Mouse (Mus musculus) duodenum, adult 2 months (tissue): ENCODE measurements around the gene B9d2. TPM values are rescaled to one million over a fixed set of nuclear protein-coding genes. Genes with fewer than 3 reads are reported as not detected.

Experiments
- polyA plus RNA-seq: library from polyadenylated mRNA; depleted of rRNA; stranded (reverse); fragments of >200 nt; gene quantifications from 2 replicates; pipeline ENCODE4 v1.2.3, GENCODE M21; 2012; ENCODE audit warnings: low replicate concordance; rRNA removed

B9d2 gene
- polyA plus RNA-seq = 24.5 and 29.9 TPM in 2 replicates

DNA sequence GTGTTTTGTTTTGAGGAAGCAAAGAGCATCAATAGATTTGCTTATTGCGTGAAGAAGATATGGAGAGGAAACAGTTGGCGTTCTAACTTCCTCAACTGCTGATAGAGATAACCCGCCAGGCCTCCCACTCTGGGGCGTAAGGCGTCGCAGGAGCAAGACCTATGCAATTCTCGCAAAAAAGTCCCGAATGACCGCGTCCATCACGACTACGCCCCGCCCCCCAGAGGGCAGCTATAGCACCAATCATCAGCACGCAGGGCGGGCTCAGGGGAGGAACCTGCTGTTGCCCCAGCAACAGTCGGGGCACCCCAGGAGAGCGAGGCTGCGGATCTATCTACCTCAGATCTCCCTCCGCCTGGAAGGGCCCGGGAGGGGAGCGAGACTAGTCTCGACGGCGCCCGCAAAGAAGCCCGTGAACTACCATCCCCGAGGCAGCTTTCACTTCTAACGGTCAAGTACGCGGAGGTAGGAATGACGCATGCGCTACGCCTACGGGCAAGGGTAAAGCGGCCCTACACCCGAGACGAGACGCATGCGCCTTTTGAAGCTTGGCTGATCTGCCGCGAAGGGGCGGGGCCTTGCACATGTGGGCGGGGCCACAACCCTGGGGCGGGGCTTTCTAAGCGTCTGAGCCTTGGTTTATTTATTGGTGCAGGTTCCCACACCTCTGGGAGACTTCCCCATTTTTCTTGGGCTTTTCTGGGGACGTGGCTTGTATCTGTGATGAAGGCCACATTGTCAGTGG, at the start of gene B9d2:
Gene B9d2, plus strand, starts transcription at position 267 of the 745 bp plus-strand sequence.

GRCm38 (mm10) chr7:25658657-25659472, 21.7 kb upstream of the B9d2 start, which contains the start of the genes Bckdha and Exosc5:
Gene Bckdha (minus strand): TSS chr7:25658981.
Gene Exosc5 (plus strand): TSS chr7:25659164.

GRCm38 (mm10) chr7:25674719-25675300, 5.8 kb upstream of the B9d2 start, which contains the start of gene Tmem91:
Gene Tmem91 (minus strand): TSS chr7:25675166.

DNA sequence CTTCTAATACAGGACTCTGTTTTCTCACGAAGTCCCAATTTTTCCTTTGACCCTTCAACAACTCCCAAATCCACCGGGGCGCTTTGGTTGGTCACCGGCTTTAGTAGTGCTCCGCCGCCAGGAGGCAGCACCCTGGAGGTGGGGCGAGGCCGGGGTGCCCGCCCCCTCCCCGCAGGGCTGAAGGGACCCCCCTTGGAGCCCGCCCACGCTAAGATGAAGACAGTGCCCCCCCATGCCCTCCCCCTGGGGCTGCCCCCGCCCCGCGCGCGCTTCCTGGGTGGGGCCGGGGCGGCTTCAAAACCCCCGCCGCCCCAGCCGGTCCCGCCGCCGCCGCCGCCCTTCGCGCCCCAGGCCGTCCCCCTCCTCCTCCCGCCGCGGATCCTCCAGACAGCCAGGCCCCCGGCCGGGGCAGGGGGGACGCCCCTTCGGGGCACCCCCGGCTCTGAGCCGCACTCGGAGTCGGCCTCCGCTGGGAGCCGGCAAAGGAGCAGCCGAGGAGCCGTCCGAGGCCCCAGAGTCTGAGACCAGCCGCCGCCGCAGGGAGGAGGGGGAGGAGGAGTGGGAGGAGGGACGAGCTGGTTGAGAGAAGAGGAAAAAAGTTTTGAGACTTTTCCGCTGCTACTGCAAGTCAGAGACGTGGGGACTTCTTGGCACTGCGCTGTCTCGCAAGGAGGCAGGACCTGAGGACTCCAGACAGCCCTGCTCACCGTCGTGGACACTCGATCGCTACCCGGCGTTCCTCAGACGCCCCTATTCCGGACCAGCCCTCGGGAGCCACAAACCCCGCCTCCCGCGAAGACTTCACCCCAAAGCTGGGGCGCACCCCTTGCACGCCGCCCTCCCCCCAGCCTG, 6.3 kb downstream of the B9d2 start, which contains the start of gene Tgfb1:
Gene Tgfb1, plus strand, starts transcription at position 323 of the 852 bp plus-strand sequence.

DNA sequence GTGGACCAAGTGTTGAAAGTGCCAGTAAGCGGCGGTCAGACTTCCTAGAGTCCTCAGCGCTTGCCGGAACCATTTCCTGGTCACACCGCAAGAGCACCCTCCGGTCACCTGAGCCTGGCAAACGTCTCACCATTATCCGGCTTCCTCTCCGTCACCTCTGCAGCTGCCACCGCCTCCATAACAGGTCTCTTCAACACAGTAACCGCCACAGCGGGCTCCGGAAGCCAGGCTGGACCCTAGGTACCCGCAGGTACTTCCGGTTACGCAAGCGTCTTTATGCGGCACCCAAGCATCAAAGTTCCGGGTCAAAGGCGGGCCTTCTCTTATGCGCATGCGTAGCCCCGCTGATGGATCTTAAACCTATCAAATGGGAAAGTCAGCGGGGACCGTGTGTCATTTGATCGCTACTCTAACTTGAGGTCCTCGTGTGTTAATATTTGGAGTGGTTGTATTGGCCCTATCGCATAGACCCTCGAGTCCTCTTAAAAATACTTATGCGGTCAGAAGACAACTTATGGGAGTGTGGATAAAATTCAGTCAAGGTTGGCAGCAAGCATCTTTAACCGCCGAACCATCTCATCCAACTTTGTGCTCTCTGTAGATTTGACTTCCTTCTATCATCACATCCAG, 38.3 kb downstream of the B9d2 start, which contains the start of gene Ccdc97:
Gene Ccdc97, minus strand, starts transcription at position 301 of the 630 bp plus-strand sequence.

Other genes with a start within 250 kb of the B9d2 start
- gene Ceacam1, start 203.2 kb upstream of the B9d2 start, polyA plus RNA-seq = 97.6 and 182 TPM in 2 replicates
- gene Ceacam2, start 140.9 kb upstream of the B9d2 start, polyA plus RNA-seq = 0.36 and 0.39 TPM in 2 replicates
- 16.9 and 32.4 TPM in 2 replicates for gene Erich4, start 64.9 kb upstream of the B9d2 start, polyA plus RNA-seq
- gene Dmac2, start 61.4 kb upstream of the B9d2 start, polyA plus RNA-seq = 100 and 111 TPM in 2 replicates
- gene B3gnt8, start 54.1 kb upstream of the B9d2 start, polyA plus RNA-seq = 7.3 and 9.2 TPM in 2 replicates
- 116 and 127 TPM in 2 replicates for gene Bckdha, start 21.8 kb upstream of the B9d2 start, polyA plus RNA-seq
- gene Exosc5, start 21.6 kb upstream of the B9d2 start, polyA plus RNA-seq = 73.1 and 77.3 TPM in 2 replicates
- gene Tmem91, start 5.6 kb upstream of the B9d2 start, polyA plus RNA-seq = 0.62 TPM in 1 of 2 replicates, not detected in the other
- gene Tgfb1, start 6.2 kb downstream of the B9d2 start, polyA plus RNA-seq = 16.8 and 27.4 TPM in 2 replicates
- gene Ccdc97, start 38.3 kb downstream of the B9d2 start, polyA plus RNA-seq = 53.5 and 61.7 TPM in 2 replicates
- gene Hnrnpul1, start 74.0 kb downstream of the B9d2 start, polyA plus RNA-seq = 29.2 and 43.5 TPM in 2 replicates
- 10.8 and 14.9 TPM in 2 replicates for gene Axl, start 107.9 kb downstream of the B9d2 start, polyA plus RNA-seq
- gene Cyp2s1, start 136.1 kb downstream of the B9d2 start, polyA plus RNA-seq = 58.2 and 77.3 TPM in 2 replicates
- 111 and 169 TPM in 2 replicates for gene Cyp2b10, start 216.8 kb downstream of the B9d2 start, polyA plus RNA-seq